Mouse (Mus musculus) retina, adult 2 months (tissue): Measurements from ENCODE around the gene Gm20715.
"Not testable (repeated sequence)": the region's sequence is repeated elsewhere in the genome, so short reads cannot be mapped to it uniquely, and the experiment has no call there.

Experiments
- DNase-seq: peaks from one replicate; pipeline ENCODE4 v3.0.0-alpha.2; 2012; ENCODE audit warnings: low read depth, low spot score

The Gm20715 gene

GRCm38 (mm10) chr7:6429381-6429780 is 19.3 kb downstream of the Gm20715 start:
- no peak for DNase-seq

- no peak for DNase-seq
Measured at GRCm38 (mm10) chr7:6430342-6430741, 20.3 kb downstream of the Gm20715 start.

- no peak for DNase-seq
Measured at GRCm38 (mm10) chr7:6438388-6438787, 28.3 kb downstream of the Gm20715 start, which contains the start of gene Olfr1344. Gene Olfr1344 (plus strand): TSS chr7:6438688.

- no peak for DNase-seq
Measured at GRCm38 (mm10) chr7:6441173-6441572, 31.1 kb downstream of the Gm20715 start.

GRCm38 (mm10) chr7:6447771-6448170 is 37.7 kb downstream of the Gm20715 start:
- DNase-seq = no peak

GRCm38 (mm10) chr7:6455868-6456267 is 45.8 kb downstream of the Gm20715 start, which contains the start of gene Olfr1336:
Gene Olfr1336 (plus strand): TSS chr7:6456168.
- no peak for DNase-seq

- DNase-seq = no peak
Measured at GRCm38 (mm10) chr7:6456399-6456798, 46.3 kb downstream of the Gm20715 start.

GRCm38 (mm10) chr7:6466951-6467350 is 56.9 kb downstream of the Gm20715 start, which contains the start of gene Olfr1346:
Gene Olfr1346 (plus strand): TSS chr7:6467101.
- DNase-seq = no peak

- DNase-seq = not testable (repeated sequence)
Measured at GRCm38 (mm10) chr7:6477633-6478032, 67.6 kb downstream of the Gm20715 start.

- DNase-seq = no peak
Measured at GRCm38 (mm10) chr7:6486841-6487240, 76.8 kb downstream of the Gm20715 start, which contains the start of gene Olfr5. Gene Olfr5 (minus strand): TSS chr7:6486941.
